Mouse (Mus musculus) lung, postnatal 10 days (tissue): ENCODE measurements around the gene Aloxe3.

Source experiments
- DNase-seq: peaks from one replicate; pipeline ENCODE4 v3.0.0; 2021

Aloxe3 gene

DNA sequence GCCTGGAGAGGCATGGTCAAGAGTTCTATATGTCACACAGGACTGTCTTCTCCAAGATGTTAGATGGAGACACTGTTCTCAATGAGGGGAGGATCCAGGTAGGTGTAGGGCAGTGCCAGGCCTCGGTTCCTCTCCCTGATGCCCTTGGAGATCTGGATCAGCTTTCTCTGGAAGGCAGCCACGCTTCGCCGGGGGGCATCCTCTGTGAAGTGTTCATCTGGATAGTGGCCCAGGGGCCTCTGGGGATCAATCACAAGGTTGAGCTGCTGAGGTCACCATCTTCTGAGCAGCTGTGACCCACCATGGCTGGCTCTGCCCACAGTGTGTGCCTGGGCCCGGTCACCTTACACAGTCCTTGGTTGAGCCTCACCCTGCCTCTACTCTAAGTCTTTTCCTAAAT, 59.3 kb downstream of the Aloxe3 start:
- DNase-seq = no peak

DNA sequence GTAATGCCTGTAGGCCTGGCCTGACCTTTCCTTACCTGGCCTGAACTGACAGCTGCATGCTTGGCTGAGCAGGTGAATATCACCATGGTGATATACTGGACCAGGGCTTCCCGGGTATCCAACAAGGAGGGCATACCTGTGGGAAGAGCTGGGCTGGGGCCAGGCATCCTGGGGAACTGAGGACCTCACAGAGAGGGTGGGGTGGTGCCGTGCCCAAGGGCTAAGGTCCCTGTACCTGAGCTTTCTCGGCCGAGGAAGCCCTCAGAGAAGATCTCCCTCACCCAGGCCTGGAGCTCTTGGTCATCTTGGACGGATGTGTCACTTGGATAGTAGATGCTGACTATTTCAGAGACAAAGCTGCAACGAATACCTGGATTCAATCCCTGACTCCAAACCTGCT, 60.2 kb downstream of the Aloxe3 start:
- no peak for DNase-seq

DNA sequence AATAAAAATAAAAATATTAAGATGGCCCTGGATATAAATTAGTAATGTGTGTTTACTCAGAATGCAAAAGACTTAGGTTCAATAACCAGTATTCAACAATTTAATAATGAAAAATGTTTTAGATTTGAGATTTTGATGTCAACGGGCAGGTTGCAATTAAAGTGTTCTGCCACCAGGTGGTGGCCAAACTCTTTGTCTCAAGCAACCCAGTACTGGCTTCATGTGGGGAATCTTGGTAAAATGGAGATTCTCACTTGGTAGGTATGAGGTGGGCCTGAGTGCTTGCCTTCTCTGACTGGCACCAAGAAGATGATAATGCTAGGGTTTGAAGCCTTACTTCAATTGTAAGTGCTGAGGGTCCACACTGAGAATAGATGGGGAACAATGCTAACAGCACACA, 67.1 kb downstream of the Aloxe3 start:
- DNase-seq = peak; percentile 44

DNA sequence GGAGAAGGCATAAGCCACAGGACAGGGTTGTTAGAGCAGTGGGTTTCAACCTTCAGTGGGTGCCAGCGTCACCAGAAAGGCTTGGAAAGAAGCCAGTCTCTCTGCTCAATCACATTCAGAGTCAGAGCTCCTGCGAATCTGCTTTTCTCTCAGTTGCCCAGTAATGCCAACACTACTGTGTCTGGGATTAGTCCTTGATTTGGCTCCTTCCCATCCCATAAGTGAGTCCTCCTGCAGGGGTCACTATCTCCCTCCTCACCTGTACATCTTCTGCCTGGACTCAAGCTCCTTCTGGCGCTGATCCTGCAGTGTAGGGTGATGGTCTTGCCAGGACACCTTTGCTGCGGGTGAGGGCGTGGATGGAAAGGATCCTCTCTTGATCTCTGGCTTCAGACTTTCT, 71.1 kb downstream of the Aloxe3 start:
- no peak for DNase-seq

DNA sequence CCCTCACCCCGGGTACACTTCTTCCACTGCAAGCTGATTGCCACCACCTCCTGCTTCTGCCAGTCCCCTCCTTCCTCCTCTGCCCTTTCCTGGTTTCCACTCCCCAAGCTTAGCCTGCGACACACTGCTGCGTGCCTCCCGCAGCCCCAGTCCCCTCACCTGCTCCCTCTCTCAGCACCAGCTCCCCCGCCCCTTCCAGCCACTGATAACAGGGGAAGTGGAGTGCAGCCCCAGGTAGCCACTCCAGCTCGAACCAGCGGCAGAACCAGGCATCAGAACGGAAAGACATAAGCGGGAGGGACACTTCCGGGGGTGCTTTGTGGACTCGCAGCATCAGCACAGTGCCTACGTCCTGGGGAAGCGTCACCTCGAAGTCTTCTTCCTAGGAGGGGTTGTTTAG, 71.5 kb downstream of the Aloxe3 start:
- DNase-seq = no peak

DNA sequence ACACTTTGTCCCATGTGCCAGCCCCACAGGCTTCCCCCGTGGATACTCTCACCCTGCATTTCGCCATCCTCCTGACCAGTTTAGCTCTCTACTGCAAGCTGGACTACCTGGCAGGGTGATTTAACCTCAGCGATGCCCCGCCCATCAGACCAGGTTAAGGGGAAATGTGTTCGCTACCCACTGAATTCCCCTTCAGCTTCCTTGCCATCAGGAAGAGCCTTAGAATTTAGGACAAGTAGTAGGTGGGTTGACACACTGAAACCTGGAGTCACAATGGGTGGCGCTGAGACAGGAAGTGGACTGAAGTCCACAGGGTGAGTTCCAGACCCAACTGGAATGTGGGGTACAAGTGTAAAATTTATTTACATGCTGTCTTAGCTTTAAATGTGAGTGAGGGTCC, 72.0 kb downstream of the Aloxe3 start, which contains the start of gene Alox8:
Gene Alox8, minus strand, starts transcription at position 101 of the 400 bp plus-strand sequence.
- DNase-seq = no peak
